Mouse (Mus musculus) cerebellum, postnatal 4 days (tissue): ENCODE measurements around the gene Tgm7.
"Not testable (repeated sequence)": the region's sequence is repeated elsewhere in the genome, so short reads cannot be mapped to it uniquely, and the experiment has no call there.

Source experiments
- DNase-seq, 2 experiments: peaks; one replicate each; pipeline ENCODE4 v3.0.0; 2022; ENCODE audit warnings: low spot score in 2 of 2, mixed read lengths in 1 of 2

Gene Tgm7

DNA sequence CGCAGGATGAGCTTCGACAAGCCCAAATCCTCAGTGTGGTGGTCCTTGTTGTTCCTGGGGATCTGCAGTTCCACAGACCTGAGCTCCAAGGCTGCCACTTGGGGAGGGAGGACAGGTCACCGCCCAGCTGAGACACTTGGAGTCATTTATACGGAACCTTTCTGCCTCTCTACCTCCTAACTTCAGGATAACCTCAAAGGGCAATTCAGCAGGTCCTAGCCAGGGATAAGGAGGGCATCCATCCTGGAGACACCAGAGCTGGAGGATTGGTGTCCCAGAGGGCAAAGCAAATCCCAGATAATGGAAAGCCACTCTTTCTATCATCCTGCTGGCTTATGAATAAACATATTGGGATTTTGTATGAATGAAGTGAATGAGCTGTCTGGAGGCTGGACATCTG, at the start of gene Tgm7:
Tgm7 (minus strand) TSS at position 101 of the 400 bp plus-strand sequence.
- no peak for DNase-seq

DNA sequence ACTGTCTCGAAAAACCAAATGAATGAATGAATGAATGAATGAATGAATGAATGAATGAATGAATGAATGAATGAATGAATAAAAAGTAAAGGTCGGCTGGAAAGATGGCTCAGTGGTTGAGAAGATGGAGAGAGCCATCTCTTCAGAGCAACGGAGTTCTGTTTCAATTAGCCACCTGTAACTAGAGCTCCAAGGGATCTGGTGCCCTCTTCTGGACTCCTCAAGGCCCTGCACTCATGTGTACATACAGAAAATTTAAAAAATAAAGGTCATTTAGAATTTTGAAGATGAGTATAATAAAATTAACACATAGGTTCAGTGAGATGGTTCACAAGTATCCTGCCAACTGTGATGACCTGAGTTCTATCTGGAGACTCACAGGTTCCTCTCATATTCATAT, 43.5 kb upstream of the Tgm7 start:
- no peak for DNase-seq

DNA sequence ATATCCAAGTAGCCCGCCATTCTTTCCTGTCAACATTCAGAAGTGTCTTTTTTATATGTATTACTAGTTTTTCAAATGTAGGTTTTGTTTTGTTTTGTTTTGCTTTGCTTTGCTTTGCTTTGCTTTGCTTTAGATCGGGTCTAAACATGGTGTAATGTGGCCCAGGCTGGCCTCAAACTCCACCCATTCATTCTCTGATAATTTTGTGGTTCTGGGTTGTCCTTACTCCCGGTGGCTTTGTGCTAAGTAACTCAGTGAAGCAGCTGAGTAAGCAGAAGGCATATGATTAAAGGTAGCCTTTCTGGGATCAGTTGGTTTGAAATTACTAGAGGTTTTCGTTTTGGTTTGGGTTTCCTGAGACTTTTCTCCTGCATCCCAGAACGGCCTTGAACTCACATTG, 40.1 kb upstream of the Tgm7 start:
- no peak for DNase-seq

DNA sequence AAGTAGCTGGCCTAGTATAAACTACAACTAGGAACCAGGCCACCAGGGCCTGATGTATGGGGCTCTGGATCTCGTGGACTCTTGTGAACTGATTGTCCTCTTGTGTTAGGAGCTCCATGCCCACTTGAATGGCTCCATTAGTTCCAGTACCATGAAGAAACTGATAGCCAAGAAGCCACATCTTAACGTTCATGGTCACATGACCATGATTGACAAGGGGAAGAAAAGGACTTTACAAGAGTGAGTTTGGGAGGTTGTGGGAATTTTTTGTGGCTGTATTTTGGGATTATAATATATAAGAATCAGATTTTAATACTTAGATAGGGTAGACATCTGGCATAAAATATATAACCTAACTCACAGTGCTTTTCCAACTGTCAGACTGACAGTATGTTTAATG, 32.8 kb upstream of the Tgm7 start:
- no peak for DNase-seq

DNA sequence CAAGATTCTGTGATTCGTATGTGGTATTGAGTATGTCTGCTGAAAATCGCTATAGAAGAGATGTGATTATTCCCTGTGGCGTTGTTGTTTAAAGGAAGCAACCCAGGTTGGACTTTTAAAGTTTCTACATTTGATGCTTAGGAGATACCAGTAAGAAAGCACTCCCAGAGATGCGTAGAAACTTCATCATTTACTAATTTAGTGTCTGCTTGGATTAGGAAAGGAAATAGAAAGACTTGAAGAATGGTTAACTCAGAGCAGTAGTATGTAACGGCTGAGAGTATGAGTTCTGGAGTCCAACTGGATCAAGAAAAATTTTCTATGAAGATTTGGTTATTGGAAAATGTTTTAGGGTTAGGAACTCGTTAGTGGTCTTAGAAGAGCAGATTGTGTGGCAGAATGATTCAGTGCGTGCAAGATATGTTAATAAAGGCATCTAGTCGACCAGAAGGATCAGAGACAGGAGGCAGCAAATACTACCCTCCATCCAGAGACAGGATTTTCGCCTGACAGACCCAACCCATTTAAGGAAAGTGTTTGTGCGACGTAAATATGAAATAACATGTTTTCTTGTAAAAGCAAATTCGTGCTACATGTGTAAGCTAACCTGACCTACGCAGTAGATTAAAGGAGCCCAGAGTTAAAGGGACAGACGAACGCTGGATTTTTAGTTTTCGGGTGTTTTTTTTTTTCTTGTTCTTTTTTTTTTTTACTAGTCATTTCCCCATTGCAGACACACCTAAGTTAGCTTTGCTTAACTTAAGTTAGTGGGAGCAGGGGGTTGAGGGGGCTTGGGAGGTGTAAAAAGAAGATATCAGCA, 31.8 kb upstream of the Tgm7 start:
- no peak for DNase-seq

DNA sequence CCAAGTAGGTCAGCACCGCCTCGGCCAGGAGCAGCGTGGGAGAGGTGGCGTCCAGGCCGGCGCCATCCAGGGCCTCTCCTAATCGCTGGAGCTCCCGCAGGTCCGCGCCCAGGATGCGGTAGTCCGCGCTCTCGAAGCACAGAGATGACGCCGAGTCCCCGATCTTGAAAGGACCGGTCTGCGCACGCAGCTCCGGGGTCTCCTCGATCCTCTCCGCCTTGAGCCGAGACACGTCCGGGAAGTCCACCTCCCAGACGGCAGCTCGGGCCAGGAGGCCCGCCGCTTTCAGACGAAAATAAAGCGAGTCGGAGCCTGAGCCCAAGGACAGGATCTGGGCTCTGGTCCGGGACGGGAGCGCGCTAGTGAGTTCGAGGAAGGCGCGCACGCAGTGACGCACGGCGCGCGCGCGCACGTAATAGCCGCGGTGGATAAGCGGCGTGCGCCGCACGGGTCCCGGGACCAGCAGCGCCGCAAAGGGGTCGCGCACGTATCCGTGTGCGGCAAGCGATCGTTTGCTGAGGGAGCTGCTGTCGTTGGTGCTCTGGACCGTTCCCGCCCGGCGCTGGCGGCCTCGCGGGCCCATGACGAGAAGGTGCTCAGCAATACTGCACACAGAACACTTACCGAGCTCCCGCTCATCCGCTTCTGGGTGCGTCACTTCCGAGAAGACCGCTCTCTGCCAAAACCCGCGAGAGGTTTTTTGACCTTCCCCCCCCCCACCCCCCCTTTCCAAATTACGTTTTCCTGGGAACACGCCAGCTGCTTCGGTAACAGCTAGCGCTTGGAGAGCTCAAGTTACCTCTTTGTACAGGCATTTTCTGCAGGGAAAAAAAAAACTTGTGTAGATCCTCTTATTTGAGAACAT, 30.7 kb upstream of the Tgm7 start, which contains the start of the genes Adal and Lcmt2:
Adal (plus strand) TSS at position 411 of the 865 bp plus-strand sequence.
Lcmt2 (minus strand) TSS at position 636 of the 865 bp plus-strand sequence.
- DNase-seq: peak; percentile 73 to 89

DNA sequence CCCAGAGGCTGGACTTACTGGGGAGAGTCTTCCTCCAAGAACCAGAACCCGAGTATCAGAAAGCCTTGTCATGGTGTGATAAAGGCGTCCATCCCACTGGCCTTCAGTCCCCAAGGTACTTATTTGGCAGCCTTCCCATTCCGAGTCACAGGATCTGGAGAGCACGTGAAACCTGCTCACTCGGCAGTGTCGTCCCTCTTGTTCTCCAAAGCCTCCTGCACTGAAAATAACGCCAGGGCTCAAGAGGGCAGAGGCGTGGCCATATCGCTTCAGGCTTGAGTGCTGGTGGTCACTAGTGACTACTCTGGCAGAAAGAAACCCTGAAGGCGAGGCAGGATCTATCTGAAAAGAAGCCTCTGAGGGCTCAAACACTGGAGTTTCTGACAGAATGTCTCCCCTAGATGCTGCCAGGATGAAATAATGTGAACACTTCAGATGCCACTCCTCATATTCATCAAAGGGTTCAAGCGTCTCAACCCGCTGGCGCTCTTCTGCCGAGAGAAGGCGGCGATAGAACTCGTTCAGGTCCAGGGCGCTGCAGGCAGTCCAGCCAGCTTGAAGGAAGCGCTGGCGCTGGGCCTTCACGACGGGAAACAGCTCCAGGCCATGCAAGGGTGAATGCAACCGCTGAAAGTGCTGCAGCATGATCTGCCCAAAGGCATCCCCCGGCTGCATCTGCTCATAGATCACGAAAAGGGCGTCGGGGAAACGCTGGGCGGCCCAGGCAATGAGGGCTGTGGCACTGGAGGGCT, 29.8 kb upstream of the Tgm7 start:
- peak; percentile 35 to 49 for DNase-seq

DNA sequence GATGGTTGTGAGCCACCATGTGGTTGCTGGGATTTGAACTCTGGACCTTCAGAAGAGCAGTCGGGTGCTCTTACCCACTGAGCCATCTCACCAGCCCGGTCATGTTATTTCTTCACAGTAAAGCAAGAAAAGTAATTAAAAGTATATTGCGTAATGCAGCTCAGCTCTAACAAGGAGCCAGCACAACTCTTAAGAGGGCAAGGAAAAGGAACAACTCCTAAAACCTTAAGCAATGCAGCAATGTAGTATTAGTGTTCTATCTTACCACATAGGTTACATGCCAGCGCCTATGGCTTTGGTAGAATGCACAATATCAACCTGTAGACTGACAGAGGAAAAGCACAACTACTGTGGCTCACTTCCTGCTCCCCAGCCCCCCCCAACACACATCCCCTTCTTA, 27.8 kb upstream of the Tgm7 start:
- DNase-seq: no peak

DNA sequence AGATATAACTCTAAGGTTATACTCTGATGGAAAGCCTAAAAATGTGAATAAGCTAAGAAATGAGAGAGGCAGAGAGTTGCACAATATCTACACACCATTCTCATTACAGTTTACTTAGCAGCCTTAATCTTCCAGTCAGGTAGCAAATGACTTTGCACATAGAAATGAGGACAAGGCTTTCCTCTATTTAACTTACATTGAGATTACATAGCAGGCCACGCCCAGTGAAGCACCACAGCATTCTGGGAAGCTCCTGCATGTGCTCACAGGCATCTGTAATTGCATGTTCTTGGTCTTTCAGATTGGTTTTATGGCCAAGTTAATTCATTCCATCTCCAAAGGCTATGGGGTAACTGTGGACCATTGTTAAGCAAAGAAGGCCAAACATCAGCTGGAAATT, 23.2 kb upstream of the Tgm7 start:
- no peak for DNase-seq

DNA sequence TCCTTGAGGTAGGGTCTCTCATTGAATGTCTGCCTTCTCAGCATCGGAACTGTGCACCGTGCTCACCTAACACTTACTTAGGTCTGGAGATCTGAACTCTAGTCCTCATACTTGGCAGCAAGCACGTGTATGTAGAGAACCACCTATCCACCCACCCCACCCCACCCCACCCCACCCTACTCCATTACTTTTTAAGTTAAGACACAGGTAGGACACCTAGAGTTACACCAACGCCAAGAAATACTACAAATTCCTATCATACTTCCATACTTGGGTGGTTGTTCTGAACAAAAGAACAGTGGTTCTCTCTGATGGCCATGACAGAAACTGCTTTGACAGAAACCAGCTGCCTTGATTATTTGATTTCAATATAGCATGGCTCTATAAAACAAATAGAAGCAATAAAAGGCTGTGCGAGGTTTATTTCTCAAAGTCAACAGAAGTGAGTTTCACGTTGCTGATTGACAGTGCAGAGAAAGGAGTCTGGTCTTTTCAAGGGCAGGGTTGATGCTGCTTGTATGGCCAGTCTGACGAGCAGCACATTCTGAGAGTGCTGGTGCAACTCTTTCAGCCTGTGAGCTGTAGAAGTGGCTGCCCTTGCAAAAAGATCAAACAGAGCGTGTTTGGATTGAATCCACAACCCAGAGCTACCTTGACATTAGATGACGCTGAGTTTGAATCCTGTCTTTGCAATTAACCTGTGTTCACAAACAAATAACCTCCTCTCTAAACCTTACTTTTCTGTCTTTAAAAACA, 19.4 kb upstream of the Tgm7 start:
- DNase-seq: no peak

DNA sequence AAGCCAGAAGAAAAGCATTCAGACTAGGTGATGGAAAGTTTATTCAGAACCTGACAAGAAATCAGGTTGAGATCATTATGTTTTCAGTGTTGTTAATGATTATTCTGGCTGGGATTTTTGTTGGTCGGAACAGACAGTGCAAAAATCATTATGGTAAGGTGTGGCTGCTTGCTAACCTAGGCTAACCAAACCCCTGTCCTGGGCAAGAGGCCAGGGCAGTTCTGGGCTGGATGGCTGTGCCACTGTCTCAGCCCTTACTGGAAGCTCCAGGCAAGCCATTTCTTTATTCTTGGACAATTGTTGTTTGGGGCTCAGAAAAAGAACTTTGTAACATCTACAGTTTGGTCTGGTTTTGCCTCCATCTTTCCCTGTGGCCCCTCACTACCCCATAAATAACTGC, 17.9 kb upstream of the Tgm7 start:
- DNase-seq: no peak

DNA sequence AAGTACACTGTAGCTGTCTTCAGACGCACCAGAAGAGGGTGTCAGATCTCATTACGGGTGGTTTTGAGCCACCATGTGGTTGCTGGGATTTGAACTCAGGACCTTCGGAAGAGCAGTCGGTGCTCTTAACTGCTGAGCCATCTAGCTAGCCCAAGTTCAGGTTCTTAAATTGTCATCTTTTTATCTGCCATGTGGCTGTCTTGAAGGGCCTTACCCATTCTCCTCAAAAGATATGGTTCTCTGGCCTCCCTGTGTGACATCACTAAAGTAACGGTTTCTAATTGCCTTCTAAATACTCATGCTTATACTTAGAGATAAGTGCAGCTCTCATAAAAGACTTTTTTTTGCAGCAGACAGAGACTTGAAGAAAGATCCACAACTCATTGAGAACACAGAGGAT, 16.7 kb upstream of the Tgm7 start:
- DNase-seq: not testable (repeated sequence)

DNA sequence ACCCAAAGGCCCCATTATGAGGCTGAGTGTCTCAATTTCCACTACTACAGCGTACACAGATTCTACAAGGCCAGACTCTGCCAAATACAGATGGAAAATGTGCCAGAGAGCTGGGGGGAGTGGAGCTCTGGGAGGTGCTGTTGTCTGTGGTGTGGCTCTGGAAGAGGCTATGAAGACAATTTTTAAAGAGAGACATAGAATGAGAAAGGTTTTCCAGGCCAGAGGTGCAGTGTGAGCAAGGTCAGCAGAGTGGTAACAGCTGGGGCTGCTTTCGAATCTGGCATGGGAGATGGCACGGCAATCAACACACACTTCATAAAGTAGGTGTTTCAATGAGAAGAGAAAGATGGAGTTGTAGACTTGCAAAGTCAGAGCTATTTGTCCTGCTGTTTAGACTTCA, 9.7 kb upstream of the Tgm7 start:
- no peak for DNase-seq

DNA sequence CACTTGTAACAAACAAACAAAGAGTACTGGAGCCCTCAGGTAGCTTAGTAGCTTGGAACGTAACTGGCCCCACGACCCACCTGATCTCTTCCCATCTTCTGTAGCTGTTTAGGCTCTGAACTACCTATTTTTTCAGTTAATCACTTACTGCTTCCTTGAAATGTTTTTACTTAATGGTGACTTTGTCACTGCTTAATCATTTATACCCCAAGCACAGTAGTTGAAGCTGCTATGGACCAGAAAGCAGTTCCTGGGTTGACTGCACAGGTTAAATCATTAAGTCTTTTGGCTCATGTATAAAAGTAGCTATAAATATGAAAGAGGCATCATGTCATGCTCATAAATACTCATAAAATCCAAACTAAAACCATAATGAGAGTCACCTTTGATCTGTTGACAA, 5.8 kb upstream of the Tgm7 start:
- DNase-seq: no peak

DNA sequence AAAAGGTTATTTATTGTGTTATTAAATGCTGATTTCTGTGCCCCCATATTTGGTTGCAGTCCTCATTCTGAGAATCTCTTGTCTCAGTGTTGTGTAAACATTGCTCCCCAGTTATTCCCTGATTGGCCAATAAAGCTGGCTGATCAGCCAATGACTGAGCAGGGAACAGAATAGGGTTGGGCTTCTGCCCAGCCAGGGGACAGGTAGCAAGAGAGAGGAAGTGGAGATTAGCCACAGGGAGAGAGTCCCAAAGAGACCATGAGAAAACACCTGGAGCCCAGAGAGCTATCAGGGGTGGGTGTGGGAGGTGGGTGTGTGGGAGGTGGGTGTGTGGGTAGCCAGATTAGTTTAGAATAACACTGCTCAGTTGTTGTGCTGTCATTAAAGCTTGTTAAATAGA, 3.7 kb downstream of the Tgm7 start:
- DNase-seq: no peak

DNA sequence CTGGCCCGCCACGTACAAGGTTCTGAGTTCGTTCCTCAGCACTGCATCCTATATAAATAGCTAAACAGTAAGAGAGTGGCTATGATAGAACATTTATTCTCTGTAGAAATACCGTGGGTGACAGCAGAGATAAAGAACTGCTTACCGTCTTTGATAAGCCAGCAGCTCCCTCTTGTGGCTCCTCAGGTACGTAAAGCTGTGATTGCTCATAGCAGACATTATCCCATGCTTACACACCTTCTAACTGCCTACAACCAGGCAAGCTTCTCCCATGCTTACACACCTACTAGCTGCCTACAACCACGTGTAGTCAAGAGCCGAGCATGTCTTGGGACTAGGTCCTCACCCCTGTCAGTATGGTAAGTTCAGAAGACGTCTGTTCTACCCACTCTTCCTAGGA, 7.5 kb downstream of the Tgm7 start:
- DNase-seq: peak in 1 of 2 experiments; percentile 57

DNA sequence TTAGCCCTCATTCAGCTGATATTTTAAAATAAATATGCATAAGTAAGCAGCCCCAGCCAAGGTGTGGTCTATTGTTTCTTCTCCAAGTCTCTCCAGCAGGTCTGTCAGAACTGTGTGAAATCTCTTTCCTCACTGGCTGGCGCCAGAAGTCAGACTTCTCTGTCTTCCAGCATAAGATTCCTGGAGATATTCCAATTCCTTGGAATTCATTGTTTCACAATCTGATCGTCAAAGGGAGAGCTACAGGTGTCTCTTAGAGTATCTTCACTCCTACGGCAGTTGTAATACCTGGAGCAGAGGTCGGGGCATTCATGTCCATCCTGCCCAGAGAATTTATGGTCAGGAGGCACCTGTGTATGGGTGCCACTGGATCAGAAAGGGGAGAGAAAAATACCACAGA, 19.8 kb downstream of the Tgm7 start:
- DNase-seq: no peak

DNA sequence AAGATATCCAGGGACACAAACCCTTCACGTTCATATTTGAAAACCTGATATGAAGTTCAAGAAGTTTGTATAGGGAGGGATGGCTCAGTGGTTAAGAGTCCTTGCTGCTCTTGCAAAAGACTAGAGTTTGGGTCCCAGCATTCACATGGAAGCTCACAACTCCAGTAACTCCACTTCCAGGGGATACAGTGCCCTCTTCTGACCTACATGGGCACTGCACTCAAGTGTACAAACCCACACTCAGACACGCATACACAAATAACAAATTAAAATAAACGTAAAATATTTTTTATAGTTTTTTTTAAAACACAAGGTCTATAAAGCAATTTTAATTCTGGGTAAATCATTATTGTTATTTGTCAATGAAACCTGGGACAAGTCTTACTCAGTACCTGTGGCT, 21.1 kb downstream of the Tgm7 start:
- DNase-seq: no peak

DNA sequence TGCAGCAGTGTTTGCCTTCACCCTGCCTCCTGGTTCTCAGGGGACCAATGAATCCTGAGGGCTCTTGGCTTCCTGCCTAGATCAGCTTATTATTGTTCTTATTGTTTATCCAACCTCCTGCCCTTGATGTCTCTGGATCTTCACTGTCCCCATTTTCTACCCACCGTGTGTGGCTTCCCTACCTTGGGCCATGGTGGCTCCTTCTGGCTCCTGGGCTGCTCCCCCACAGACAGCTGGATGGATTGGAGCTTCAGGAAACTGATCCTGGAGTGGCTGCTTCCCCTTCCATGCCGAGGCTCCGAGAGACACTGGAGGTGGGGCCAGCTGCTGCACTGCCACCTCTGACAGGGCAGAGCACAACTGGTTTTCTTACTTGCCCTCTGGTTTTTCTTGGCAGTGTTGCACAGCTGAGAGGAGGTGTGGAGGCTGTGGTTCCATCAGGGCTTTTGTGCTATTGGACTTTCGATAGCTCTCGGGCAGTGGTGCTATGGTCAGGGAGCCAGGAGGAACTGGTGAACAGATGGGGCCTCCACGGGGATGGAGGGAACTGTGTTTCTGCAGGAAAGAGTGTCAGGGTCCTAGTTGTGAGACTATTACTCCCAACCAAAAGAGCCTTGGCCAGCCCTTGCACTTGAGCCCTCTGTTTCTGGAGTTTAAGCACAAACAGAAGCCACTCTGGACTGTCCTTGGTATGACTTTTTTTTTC, 24.0 kb downstream of the Tgm7 start, which contains the start of gene Tgm5:
Tgm5 (minus strand) TSS at position 362 of the 706 bp plus-strand sequence.
- DNase-seq: no peak

DNA sequence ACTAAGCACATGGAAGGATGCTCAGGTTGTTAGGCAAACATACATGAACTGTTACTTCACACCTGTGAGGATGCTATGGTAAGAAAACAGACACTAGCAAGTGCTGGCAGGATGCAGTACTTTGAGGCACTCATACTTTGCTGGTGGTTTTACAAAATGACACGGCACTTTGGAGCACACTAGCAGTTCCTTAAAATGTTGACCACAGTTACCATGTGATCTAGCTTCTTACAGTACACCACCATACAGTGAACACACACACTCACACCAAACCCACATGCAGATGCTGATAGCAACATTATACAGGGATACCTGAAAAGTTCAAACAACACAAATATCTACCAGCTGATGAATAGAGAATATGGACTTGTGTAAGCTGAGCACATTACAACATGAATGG, 27.0 kb downstream of the Tgm7 start:
- no peak for DNase-seq

DNA sequence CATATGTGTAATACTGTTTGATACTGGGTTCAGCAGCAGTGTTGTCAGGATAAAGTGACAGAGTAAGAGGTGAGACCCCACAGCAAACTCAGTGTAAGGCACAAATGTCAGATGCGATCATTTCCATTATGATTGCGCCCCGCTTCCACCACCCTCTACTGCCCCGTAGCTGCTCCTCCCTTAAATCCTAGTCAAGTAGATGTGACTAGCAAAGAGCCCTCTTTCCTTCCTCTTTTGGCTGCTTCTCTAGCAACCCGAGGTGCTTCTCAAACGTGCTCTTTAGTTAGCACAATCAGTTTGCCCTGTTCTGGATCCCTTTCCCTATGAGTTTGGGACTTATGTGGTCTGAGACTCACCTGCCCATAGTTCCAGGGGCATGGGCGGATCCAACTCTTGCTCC, 34.8 kb downstream of the Tgm7 start:
- no peak for DNase-seq
